Mouse (Mus musculus) myocyte (in vitro differentiated cells): ENCODE results near the gene Gm20388.
A peak's percentile ranks its signal among the peaks of the same experiment; 100 is the strongest.

Source experiments
- POLR2A ChIP-seq: IDR thresholded peaks from one replicate; pipeline ENCODE4 v1.6.1; 2011; ENCODE audit warnings: low read depth, mild to moderate bottlenecking, control low read depth, moderate library complexity; ENCODE audit not compliant: insufficient read length
- SRF ChIP-seq: IDR thresholded peaks from one replicate; pipeline ENCODE4 v1.6.1; 2011; ENCODE audit warnings: low read depth; ENCODE audit not compliant: control insufficient read depth, insufficient read length

DNA sequence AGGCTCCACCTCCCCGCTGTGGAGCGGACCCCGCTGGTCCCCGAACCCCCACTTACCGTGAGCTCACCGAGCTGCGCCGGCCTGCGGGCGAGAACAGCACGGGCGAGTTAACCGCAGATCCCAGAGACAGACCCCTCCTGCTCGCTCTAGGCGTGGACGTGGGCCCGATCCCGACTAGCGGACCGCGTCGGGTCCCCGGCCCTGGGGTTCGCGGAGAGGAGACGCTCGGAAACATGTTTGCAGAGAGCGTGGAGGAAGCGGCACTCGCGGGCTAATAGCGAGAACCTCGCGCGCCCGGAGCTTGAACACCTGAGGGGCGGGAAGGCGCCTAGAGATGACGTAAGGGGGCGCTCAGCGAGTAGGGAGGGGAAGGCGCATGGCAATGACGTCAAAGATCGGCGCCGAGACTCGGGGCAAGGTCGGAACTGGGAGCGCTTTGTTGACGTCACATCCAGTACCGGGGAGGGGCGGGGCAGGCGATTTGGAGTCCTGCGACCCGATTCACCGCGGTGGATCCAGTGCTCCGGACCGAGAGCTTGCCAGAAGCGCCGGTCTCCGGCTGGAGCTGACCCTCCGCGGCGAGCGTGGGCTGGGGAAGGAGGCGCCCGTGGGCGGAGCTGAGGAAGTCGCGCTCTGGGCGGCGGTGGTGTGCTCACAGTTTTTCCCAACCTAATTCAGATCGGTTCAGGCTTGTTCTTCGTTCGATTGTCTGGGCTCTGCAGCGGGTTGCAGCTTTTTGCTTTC lies 4038.5 kb downstream of the Gm20388 start, which contains the start of gene Nup133:
- peak; percentile 96 for TF ChIP-seq SRF
- peak; percentile 72 for TF ChIP-seq POLR2A
